Mouse (Mus musculus) olfactory bulb, adult 2 months (tissue): ENCODE data around the gene Jup. TPM values are rescaled to one million over a fixed set of nuclear protein-coding genes. Genes with fewer than 3 reads are reported as not detected.

Experiments
- H3K27ac ChIP-seq: fragments of 200-500 bp; 2 replicates; pipeline ENCODE4 v1.5.1; 2012; ENCODE audit warnings: low read depth, low read length; ENCODE audit not compliant: insufficient read depth
- H3K4me1 ChIP-seq: fragments of 200-500 bp; 2 replicates; pipeline ENCODE4 v1.6.1; 2012; ENCODE audit warnings: low read length; ENCODE audit not compliant: control insufficient read depth, insufficient read depth
- H3K4me3 ChIP-seq: fragments of 200-500 bp; 2 replicates; pipeline ENCODE4 v1.5.1; 2012; ENCODE audit warnings: mild to moderate bottlenecking, low read depth, low read length, moderate library complexity; ENCODE audit not compliant: insufficient read depth
- CTCF ChIP-seq: fragments of 200-500 bp; IDR thresholded peaks from 2 replicates; pipeline ENCODE4 v1.5.1; 2012; ENCODE audit warnings: low read depth, mild to moderate bottlenecking, low read length, moderate library complexity; ENCODE audit not compliant: insufficient read depth
- POLR2A ChIP-seq: fragments of 200-500 bp; IDR thresholded peaks from 2 replicates; pipeline ENCODE4 v1.6.1; 2012; ENCODE audit warnings: mild to moderate bottlenecking, low read depth, low read length, moderate library complexity; ENCODE audit not compliant: insufficient read depth
- WGBS: fragments of 180-500 bp; shearing (Covaris S2); methylation state at CpG from one replicate; pipeline ENCODE4 v1.1.7; 2018; 5-methylcytosine and 5-hydroxymethylcytosine counted together
- polyA plus RNA-seq: library from polyadenylated mRNA; stranded (reverse); fragments of >200 nt; gene quantifications from 2 replicates; pipeline ENCODE4 v1.2.4, GENCODE M21; 2012; ENCODE audit warnings: low replicate concordance; ENCODE audit not compliant: missing spikeins, insufficient read depth, insufficient read length

Jup gene
- polyA plus RNA-seq, 1 experiment, result not detected

DNA sequence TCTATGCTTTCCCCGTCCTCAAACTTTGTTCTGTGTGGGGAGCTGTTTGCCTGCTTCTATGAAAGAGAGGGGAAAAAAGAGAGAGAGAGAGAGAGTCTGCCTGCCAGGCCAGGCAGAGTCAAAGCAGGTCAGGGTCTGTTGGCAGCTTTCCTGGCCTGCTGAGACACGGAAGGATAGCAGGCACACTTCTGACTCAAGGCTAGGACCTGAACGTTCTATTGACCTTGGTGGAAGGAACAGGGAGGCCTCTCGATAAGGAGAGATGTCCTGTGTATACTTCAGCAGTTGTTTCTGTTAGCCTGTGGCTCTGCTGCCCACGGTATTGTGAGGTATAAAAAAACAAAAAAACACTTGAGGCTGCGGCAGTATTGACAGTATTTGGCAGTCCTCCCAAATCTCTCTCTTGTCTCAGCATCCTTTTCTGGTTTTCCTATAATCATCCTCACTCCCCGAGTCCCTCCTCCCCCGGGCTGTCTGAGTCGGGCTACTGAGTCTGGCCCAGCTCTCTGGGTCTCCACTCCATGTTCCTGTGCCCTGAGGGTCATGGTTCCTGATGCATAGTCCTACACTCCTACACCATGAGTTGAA, 31.1 kb upstream of the Jup start:
- Histone ChIP-seq H3K4me3 (no peak overlapping the region), H3K4me1 (0 out of 2 replicates have a peak, but pooled peaks cover 12% of the 10 kb centered on the region), H3K27ac (peak overlapping the region; percentile 47)
- 26% methylated on average over 9 of the region's 9 CpGs for WGBS
- TF ChIP-seq CTCF, result no peak
- TF ChIP-seq POLR2A, result no peak

DNA sequence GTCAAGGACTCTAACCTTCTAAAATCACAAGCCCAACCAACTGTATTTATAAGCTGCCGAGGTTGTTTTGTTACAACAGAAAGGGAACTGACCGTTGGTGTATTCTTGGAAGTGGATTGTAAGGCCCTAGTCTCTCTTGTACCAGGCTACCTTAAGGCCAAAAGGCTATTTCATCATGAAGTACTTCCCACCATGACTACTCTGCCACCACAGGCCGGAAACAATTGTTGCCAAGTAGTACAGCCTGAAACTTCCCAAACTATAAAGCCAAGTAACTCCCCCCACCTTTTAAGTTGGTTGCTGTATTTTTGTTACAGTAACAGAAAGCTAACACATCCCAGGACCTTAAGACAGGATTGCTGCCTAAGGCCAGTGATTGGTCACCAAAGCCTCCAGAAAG, 29.3 kb upstream of the Jup start:
- H3K27ac ChIP-seq, result no peak overlapping the region
- no peak overlapping the region for H3K4me3 ChIP-seq
- 82% methylated on average over 3 of the region's 3 CpGs for WGBS
- H3K4me1 ChIP-seq, result 0 out of 2 replicates have a peak, but pooled peaks cover 12% of the 10 kb centered on the region
- TF ChIP-seq CTCF (no peak), POLR2A (no peak)

DNA sequence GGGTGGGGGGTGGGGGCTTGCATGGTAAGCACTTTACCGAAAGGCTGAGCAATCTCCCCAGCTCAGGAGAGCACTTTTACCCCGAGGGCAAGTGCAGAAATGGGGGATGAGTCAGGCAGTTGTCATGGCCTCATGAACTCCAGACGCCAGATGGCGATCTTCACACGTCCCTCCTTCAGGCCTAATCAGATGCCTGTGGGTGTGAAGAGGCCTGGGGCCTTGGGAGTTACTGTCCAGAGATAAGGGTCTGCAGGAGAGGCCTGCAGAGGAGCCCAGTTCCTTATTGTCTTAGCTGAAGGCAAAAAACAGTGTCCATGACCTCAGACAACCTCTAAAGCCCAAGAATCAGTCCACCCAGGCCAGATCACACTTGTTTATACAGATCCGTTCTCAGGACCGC, 28.3 kb upstream of the Jup start:
- no peak overlapping the region for H3K27ac ChIP-seq
- no peak overlapping the region for H3K4me3 ChIP-seq
- 42% methylated on average over 7 of the region's 7 CpGs for WGBS
- 0 out of 2 replicates have a peak, but pooled peaks cover 12% of the 10 kb centered on the region for H3K4me1 ChIP-seq
- TF ChIP-seq CTCF (peak; percentile 46; the same call in 1 of the 2 replicates), POLR2A (no peak)

DNA sequence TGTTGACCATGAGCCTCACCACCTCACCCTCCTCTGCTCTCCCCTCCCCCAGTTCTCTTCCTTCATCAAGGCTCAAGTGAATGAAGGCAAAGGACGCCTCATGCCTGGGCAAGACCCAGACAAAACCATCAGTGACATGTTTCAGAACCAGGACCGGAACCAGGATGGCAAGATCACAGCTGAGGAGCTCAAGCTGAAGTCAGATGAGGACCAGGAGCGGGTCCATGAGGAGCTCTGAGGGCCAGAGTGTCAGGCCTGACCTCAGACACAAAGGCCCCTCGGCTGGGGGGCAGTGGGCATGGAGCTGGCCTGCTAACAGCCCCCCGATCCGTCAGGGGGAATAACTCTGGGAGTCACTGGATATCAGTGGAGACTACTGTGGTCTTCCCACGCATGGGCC, 26.3 kb upstream of the Jup start:
- Histone ChIP-seq H3K27ac (no peak overlapping the region), H3K4me1 (0 out of 2 replicates have a peak, but pooled peaks cover 4% of the 10 kb centered on the region), H3K4me3 (no peak overlapping the region)
- TF ChIP-seq POLR2A (no peak), CTCF (no peak)
- 94% methylated on average over 7 of the region's 7 CpGs for WGBS

DNA sequence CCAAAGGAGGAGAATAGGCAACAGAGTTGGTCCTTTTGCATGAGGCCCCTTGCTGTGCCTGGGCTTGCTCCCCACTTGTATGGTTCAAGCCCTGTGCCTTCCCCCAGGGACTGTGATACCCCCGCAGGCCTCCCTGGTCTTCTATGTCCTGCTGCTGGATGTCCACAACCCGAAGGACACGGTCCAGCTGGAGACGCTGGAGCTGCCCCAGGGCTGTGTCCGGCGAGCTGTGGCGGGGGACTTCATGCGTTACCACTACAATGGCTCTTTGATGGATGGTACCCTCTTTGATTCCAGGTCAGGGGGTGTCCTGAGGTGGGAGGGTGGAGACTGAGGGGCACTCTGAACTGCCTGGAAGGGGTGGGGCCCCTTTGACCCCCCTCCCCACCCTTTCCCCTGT, 24.0 kb upstream of the Jup start:
- WGBS, result 66% methylated on average over 8 of the region's 8 CpGs
- no peak for TF ChIP-seq POLR2A
- no peak for TF ChIP-seq CTCF
- Histone ChIP-seq H3K4me1 (no peaks in the 10 kb centered on the region), H3K4me3 (no peak overlapping the region), H3K27ac (no peak overlapping the region)

DNA sequence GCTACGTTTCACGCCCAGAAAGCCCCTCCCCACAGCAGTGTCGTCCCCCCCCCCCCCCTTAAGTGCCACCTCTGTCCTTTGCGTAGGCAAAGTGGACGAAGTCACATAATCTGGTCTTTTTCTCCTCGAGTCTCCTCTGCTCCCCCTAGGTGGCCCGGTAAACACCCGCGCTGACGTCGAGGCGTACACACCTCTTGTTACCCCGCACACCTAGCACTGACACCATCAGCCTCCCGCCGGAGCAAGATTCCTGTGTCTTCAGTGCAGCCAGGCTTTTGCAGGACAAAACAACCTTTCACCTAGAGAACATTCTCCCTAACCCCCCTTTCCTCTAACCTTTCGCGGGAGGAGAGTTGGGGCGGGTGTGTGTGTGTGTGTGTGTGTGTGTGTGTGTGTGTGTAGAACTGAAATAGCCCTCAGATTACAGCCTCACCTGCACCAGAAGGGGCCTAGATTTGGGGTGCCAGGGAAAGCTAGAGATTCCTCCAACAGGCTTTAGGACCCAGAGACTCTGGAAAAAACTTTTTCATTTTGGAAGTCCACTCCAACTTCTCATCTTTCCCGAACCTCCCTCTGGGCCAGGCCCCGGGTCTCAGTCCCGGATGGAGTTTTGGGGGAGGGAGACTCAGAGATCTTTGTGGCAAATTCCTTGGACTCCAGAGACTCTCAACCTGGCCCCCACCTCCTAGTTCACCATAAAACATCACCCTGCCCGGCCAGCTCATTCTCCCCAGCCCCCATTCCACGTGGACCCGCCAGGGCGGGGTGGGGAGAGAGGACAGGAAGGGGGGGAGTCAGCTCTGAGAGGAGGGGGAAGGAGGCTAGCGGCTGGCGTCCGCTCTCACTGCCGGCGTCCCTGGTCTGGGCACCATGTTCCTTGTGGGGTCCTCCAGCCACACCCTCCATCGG, 17.6 kb upstream of the Jup start, which contains the start of gene Fkbp10:
Gene Fkbp10 (plus strand): TSS at position 784 of the 909 bp plus-strand sequence.
- Histone ChIP-seq H3K4me3 (peak within 1 kb of the TSS; percentile 75), H3K4me1 (peaks cover 38% of the 10 kb centered on the region), H3K27ac (no peak within 1 kb of the TSS)
- WGBS, result 2% methylated on average over 31 of the region's 31 CpGs
- no peak for TF ChIP-seq POLR2A
- no peak for TF ChIP-seq CTCF

GRCm38 (mm10) chr11:100414021-100414913, 16.7 kb upstream of the Jup start, which contains the start of gene P3h4:
P3h4 (minus strand) TSS chr11:100414836.
- TF ChIP-seq POLR2A, result peak; percentile 58; the same call in 1 of the 2 replicates
- TF ChIP-seq CTCF, result peak; percentile 44; the same call in 1 of the 2 replicates
- WGBS, result 2% methylated on average over 93 of the region's 93 CpGs
- H3K4me3 ChIP-seq, result peak within 1 kb of the TSS; percentile 75
- peaks cover 38% of the 10 kb centered on the region for H3K4me1 ChIP-seq
- no peak within 1 kb of the TSS for H3K27ac ChIP-seq

DNA sequence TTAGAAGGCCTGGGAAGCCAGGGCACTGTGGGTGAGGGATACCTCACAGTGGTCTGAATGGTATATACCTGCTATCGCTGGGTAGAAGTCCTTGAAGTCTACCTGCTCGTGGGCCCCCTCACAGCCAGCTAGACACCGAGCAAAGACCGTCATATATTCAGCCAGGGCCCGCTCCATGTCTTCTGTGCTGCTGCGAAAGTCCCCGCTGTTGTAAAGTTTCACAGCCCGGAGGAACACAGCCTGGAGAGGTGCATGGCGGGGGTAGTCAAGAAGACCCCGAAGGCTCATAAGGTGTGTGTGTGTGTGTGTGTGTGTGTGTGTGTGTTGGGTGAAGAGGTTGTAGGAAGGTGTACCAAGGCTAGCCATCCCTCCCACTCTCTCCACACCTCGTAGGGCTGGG, 16.0 kb upstream of the Jup start:
- no peak overlapping the region for H3K27ac ChIP-seq
- TF ChIP-seq CTCF, result no peak
- TF ChIP-seq POLR2A, result no peak
- peaks cover 38% of the 10 kb centered on the region for H3K4me1 ChIP-seq
- WGBS, result 86% methylated on average over 11 of the region's 11 CpGs
- peak overlapping the region; percentile 75 for H3K4me3 ChIP-seq
